Mouse (Mus musculus) myocyte (in vitro differentiated cells): ENCODE measurements at regions not wholly inside any gene's neighbourhood (a gene's known extent, or its start where the extent isn't known, plus 50 kb on each side); places are given as distances from the start of the nearest gene placed in this dataset.

Experiments
- MAX ChIP-seq: IDR thresholded peaks from one replicate; pipeline ENCODE4 v1.6.1; 2011; ENCODE audit warnings: low read depth, mild to moderate bottlenecking, control low read depth
- POLR2A ChIP-seq: IDR thresholded peaks from one replicate; pipeline ENCODE4 v1.6.1; 2011; ENCODE audit warnings: low read depth, mild to moderate bottlenecking, control low read depth, moderate library complexity; ENCODE audit not compliant: insufficient read length

DNA sequence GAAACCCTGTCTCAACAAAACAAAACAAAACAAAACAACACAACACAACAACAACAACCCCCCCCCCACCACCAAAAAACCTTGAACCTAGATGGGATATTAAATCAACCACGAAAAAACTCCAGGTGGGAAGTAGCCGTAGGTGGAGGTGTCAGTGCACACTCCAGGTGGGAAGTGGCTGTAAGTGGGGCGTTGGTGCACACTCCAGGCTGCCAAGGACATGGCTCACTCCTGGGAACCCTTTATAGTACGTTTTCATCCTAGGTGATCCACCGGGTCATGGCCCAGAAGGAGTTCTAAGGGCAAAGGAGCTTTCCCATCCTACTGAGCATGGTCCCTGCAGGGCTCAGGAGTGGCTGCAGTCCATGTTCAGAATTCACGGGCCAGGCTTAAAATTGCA, 133.4 kb upstream of the Klf14 start:
- no peak for TF ChIP-seq MAX
- no peak for TF ChIP-seq POLR2A
